21 mouse cellular contexts compared by ENCODE assay signal in the genomic region with DNA sequence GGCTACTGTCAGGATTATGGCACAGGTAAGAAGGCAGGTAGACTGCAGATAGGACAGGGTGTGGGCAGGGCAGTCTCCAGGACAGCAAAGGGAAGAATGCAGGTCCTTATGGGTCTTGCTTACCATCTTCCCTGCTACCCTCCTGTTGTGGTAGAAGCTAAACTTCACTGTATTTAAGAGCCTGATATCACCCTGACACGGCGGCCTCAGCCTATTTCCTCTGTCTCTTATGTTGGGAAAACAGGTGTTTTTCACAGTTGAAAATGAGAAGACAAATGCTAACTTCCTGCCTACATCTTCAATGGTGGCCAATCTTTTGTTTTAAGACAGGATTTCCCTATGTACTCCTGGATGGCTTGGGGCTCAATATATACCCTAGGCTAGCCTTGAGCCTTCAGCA.
A peak's percentile ranks its signal among the peaks of the same experiment; 100 is the strongest.
DNase-seq lines count a peak whose midpoint lies in the region; ATAC-seq and TF ChIP-seq lines count a peak whose summit lies in the region.
"Had no signal": no experiment of that assay in that cellular context is flagged by ENCODE, and none has a peak within 500 bp of the region (broad histone marks: within the 10 kb centered on the region; RNA-seq: fewer than 3 reads in every experiment).

No protein-coding gene starts in this region.

- no peaks in the 10 kb centered on the region for H3K27me3 ChIP-seq in intestine, embryonic 14.5 days (replicated peaks; ENCODE audit: control insufficient read depth, insufficient read depth, low read length)
- H3K27me3 ChIP-seq in intestine, postnatal 0 days (replicated peaks; ENCODE audit: control insufficient read depth, insufficient read depth, low read length), result no peaks in the 10 kb centered on the region
- H3K27me3 ChIP-seq: embryonic facial prominence, embryonic 12.5 days had no signal

- H3K27ac ChIP-seq in intestine, embryonic 14.5 days (ENCODE audit: low read depth), result no peak overlapping the region
- no peak overlapping the region for H3K27ac ChIP-seq in intestine, postnatal 0 days (ENCODE audit: low read depth, low read length)
- H3K27ac ChIP-seq: embryonic facial prominence, embryonic 12.5 days; gastrocnemius, adult 2 months; hindbrain, embryonic 10.5 days had no signal

- H3K4me3 ChIP-seq in intestine, embryonic 14.5 days (ENCODE audit: low read depth, low read length), result no peak overlapping the region
- H3K4me3 ChIP-seq in intestine, postnatal 0 days (ENCODE audit: low read depth, low read length), result no peak overlapping the region
- H3K4me3 ChIP-seq: embryonic facial prominence, embryonic 12.5 days; gastrocnemius, adult 2 months; hindbrain, embryonic 10.5 days had no signal

- H3K4me2 ChIP-seq in intestine, embryonic 14.5 days (ENCODE audit: low read length), result no peak overlapping the region
- H3K4me2 ChIP-seq in intestine, postnatal 0 days (replicated peaks; ENCODE audit: low read depth), result no peak overlapping the region
- H3K4me2 ChIP-seq: embryonic facial prominence, embryonic 12.5 days; heart, embryonic 11.5 days had no signal

- H3K9ac ChIP-seq in intestine, embryonic 14.5 days (ENCODE audit: low read length), result no peak overlapping the region
- H3K9ac ChIP-seq in intestine, postnatal 0 days (ENCODE audit: low read depth, low read length), result no peak overlapping the region
- H3K9ac ChIP-seq: embryonic facial prominence, embryonic 12.5 days had no signal

- WGBS in intestine, embryonic 14.5 days, result 74% methylated on average over 2 of the region's 2 CpGs
- 68% methylated on average over 2 of the region's 2 CpGs for WGBS in intestine, postnatal 0 days

- no peaks in the 10 kb centered on the region for H3K9me3 ChIP-seq in intestine, embryonic 14.5 days (ENCODE audit: control insufficient read depth, low read length)
- no peaks in the 10 kb centered on the region for H3K9me3 ChIP-seq in intestine, postnatal 0 days (ENCODE audit: control insufficient read depth)
- H3K9me3 ChIP-seq: embryonic facial prominence, embryonic 12.5 days; G1E; hindbrain, embryonic 10.5 days had no signal

- no peak for TF ChIP-seq CTCF in intestine, postnatal 0 days (IDR thresholded peaks at IDR 0.05; ENCODE audit: low read depth)

- DNase-seq in intestine, embryonic 14.5 days (ENCODE audit: low spot score), result peak; percentile 60
- DNase-seq in R1 (ENCODE audit: low read depth, low spot score), result peak; percentile 29
- DNase-seq in retina, embryonic 14.5 days (ENCODE audit: low spot score), result peak; percentile 11
- peak; percentile 50 for DNase-seq in thymus, postnatal 4 days
- no peak for DNase-seq in layer of hippocampus, postnatal 25 days (ENCODE audit: extremely low spot score in 1 of 2, low spot score in 1 of 2)
- no peak for DNase-seq in urinary bladder, adult 2 months (ENCODE audit: low spot score)
- DNase-seq: adrenal gland, postnatal 14 days; B cell, adult 2 months; cerebellum, postnatal 10 days; gastrocnemius, adult 2 months; heart, postnatal 10 days; kidney, adult 8-10 months; kidney, postnatal 14 days; layer of hippocampus, postnatal 36 days; lung, postnatal 4 days; right cerebral cortex, postnatal 25 days had no signal

- no peaks in the 10 kb centered on the region for H3K36me3 ChIP-seq in intestine, embryonic 14.5 days (ENCODE audit: control insufficient read depth, insufficient read depth, low read length)
- H3K36me3 ChIP-seq in intestine, postnatal 0 days (ENCODE audit: control insufficient read depth, insufficient read depth), result peaks cover 14% of the 10 kb centered on the region; the same call in 1 of the 2 replicates
- H3K36me3 ChIP-seq: G1E had no signal

- no peaks in the 10 kb centered on the region for H3K4me1 ChIP-seq in intestine, embryonic 14.5 days (replicated peaks; ENCODE audit: control insufficient read depth, insufficient read depth, low read length)
- no peaks in the 10 kb centered on the region for H3K4me1 ChIP-seq in intestine, postnatal 0 days (replicated peaks; ENCODE audit: control insufficient read depth, insufficient read depth, low read length)
- H3K4me1 ChIP-seq: embryonic facial prominence, embryonic 12.5 days; hindbrain, embryonic 10.5 days had no signal

- no peak for ATAC-seq in intestine, embryonic 14.5 days (replicated peaks; ENCODE audit: low FRiP score, low TSS enrichment, low read depth)
- ATAC-seq in intestine, postnatal 0 days, result no peak

Comparison
In these comparisons a context has a peak if more than half of its experiments do, and no peak if none do; other contexts are left out.
1. DNase-seq: peak in intestine, embryonic 14.5 days (single experiment), R1 (single experiment), retina, embryonic 14.5 days (single experiment) and thymus, postnatal 4 days (single experiment); none in layer of hippocampus, postnatal 25 days (0 of 2) and urinary bladder, adult 2 months (single experiment).